Mouse (Mus musculus) layer of hippocampus, postnatal 14 days (tissue): ENCODE measurements around the gene Irf4. TPM values are rescaled to one million over a fixed set of nuclear protein-coding genes. Genes with fewer than 3 reads are reported as not detected.

ENCODE experiments used
- DNase-seq, 2 experiments: peaks; one replicate each; pipeline ENCODE4 v3.0.0; 2021 to 2022; ENCODE audit warnings: low spot score in 2 of 2, mixed read lengths in 1 of 2
- long read RNA-seq, 2 experiments: library from polyadenylated mRNA; stranded (forward); transcript quantifications; one replicate each; pipeline ENCODE4 v2.0.0; 2021
- total RNA-seq, 2 experiments: library from RNA; stranded (reverse); gene quantifications; 2 replicates each; pipeline ENCODE4 v1.2.3; 2021

The Irf4 gene
- total RNA-seq = under 1 TPM; 0.12 to 0.16 TPM
- long read RNA-seq, experiment 1 = 0 reads
- long read RNA-seq, experiment 2 = 0 reads

DNA sequence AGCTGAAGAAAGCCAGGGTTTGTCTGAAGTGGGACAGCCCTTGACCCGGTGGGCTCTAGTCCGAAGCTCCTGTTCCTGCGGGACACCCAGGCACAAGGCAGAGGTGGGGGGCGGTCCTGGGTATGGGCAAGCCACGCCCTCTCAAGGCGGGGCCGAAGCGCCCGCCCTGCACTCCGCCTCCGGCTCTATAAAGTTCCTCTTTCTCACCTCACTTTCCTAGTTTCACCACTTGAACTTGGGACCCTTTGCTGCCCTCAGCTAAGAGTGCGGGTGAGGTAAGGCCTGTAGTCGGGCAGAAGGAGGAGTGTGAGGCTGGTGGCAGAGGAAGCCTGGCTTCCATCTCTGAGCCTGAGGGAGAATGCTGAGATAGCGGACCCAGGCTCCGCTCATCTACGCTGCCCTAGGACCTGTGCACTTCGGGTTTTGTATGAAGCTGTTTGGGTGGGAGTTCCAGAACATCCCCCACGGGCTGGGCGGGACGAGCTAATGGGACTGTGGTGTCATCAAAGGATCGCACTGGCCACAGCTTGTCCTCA lies at the start of gene Irf4:
Gene Irf4, plus strand, starts transcription at position 206 of the 536 bp plus-strand sequence.
- no peak for DNase-seq

DNA sequence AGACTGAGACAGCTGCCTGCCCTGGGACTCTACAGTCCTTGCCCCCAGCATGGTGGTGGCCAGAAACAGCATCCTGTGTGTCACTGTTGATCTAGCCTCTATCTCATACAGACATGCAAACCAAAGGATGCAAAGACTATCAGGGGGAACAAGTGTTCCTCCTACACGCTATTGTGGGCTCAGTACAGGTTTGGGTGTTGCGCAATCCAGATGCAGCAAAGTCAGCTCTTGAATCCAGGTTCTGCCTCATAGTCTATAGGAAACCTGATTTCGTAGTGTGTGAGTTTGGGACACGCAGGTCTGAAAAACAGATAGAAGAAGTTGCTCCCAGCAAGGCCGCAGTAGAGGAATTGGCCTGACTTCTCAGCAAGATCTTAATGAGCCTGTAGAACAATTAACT lies 46.3 kb upstream of the Irf4 start:
- no peak for DNase-seq

DNA sequence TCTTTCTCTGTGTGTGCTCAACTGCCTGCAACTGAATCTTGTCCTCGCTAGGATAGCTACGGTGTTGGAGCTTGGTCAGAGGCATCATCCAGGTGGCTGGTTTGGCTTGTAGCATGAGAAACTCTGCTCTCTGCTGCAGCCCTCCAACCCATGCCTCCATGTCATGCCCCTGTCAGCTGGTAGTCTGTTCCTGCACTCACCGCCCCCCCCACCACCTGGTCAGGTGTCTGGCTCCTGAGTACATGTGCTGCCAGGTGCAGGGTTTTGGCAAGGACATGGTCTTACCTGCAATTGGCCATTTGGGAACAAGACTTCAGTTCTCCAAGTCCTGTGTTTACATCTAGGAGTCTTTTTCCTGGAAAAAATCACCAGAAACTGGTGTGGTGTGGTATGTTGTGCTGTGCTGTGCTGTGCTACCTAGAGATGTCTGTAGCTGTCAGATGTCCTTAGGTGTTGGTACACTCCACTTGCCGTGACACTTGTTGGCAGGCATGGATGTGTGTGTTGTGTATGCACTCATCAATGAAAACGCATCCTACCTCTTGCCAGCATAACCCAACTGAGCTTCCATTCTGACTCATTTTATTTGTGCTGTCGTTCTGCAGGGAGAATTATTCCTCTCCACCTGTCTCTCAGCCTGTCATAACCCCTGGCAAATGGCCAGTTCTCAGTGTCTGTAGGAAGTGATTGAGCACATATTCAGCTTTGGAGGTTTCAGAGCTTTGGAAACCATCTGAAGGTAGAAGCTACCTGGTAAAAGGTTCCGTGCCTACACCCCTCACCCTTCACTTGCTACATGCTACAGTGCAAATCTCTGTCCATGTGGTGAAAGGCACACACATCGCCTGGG lies 44.6 kb upstream of the Irf4 start:
- DNase-seq = no peak

- DNase-seq = no peak
Observed at GRCm38 (mm10) chr13:30711066-30711465, 38.0 kb upstream of the Irf4 start.

GRCm38 (mm10) chr13:30711711-30712110 lies 37.3 kb upstream of the Irf4 start:
- DNase-seq = no peak

GRCm38 (mm10) chr13:30712280-30712679 lies 36.7 kb upstream of the Irf4 start:
- no peak for DNase-seq

DNA sequence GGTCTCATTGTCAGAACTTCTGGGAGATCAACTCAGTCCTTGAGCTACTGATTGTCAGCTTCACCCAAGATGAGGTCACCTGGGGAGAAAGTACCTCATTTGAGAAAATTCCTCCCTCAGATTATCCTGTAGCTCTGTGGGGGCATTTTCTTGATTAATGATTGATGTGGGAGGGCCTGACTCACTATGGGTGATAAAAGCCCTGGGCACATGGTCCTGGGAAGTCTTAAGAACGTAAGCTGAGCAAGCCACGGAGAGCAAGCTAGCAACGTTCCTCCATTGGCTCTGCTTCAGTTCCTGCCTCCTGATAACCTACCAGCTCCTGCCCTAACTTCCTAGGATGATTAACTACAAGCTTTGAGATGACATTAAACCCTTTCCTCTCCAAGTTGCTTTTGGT lies 35.4 kb upstream of the Irf4 start:
- DNase-seq = no peak

DNA sequence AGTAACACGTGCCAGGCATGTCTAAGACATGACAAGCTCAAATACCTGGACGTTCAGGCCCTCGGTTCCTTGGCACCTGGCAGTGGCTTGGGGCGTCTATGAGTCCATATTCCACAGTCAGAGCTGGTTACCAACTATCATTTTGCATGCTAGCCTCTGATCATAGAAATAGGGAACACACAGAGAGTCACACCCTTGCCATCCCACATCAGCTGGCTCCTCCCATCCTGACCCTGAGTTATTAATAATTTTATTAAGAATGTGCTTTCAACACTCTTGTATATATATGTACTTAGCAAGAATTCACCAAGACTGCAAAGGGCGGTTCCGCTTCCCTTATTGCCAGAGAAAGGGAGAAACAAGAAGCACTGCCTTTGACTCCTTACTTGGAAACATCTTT lies 34.5 kb upstream of the Irf4 start:
- DNase-seq = no peak

DNA sequence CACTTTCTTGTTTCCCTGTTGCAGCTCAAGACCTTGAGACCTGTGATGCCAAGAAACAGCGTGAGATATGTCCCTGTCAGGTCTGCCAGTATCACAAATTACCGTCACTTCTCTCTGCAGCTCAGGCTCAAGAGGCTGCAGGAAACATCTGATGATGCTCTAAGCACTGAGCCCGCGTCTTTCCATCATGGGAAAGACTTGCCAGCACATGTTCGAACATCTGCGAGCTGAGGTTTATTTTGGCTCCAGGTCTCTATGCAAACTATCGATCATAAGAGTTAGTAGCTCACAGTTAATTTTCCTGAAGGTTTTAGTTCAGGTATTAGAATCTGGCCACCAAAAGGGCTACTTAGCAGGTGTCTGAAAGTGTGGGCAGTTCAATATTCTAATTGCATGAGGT lies 34.0 kb upstream of the Irf4 start:
- no peak for DNase-seq

- DNase-seq = no peak
Observed at GRCm38 (mm10) chr13:30715573-30715972, 33.5 kb upstream of the Irf4 start.

DNA sequence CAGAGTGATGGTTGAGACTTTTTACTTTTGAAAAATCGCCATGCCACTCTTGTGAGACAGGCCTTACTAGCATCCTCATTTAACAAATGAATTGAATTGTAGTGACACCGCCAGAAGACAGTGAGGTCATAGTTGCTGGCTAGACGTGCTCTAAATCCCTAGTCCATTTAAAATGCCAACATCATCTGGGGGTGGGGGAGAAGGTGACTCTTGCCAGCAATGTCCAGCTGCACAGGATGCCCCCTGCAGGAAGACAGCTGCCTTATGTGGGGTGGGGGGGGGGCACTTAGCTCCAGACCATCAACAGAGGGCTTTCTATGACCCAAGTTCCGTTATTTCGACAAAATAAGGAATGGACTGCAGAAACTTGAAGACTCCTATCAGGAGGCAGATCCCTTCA lies 32.4 kb upstream of the Irf4 start:
- no peak for DNase-seq

DNA sequence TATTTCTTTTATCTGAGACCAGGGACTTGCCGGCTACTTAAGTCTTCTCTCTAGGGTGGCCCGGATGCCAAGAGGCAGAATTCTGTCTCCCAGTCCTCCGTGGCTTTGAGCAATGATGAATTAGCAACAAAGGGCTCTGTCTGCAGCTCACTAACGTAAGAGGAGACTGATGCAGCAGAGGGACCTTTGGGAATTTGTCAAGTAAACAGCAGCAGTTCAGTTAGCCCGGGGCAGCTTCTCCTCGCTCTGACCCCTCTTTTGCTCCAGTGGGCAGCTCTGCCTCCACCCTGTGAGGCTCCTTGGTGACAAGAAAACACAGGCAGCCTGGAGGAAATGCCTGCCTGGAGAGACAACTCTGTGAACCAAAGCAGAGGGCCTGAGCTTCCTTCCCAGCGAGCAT lies 26.4 kb upstream of the Irf4 start:
- DNase-seq = no peak

DNA sequence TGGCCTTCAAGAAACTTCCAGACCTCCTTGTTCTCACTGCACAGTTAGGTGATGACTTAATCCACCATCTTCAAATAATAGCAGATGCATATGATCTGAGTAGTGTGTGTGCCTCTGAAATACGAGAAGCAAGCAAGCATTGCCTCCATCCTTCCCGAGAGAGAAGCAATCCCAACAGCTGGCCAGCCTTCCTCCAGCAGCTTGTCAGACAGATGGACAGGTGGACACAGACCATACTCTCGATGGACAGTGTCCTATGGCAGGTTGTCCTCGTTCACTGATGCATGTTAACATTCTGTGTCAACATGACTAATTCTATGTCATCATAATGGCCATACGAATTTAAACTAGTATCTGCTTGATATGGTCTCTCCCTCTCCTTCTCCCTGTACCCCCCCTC lies 25.8 kb upstream of the Irf4 start:
- no peak for DNase-seq

- DNase-seq = no peak
Observed at GRCm38 (mm10) chr13:30723858-30724257, 25.2 kb upstream of the Irf4 start.

DNA sequence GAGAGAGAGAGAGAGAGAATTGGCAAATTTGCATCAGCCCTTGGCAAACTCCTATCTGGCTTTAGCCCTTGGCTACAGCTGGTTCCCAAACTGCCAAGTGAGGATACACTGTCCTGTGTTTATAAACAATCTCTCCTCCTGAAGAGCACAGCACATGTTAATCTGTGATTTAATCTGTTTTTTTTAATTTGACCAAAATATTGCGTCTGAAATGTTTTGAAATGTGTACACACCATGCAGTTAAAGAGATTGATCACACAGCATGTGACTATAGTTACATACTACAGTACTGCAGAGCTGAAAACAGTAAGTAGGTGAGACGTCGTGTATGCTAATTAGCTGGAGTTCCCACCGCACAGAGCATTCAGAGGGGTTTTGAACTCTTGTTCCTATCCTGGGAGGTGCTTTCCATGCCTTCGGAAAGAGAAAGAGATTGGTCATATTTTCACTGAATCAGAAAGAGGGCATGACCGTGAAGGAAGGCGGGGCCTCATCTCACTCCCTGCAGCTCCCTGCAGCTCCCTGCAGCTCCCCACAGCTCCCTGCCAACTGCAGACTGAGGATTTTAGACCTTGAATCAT lies 24.2 kb upstream of the Irf4 start:
- no peak for DNase-seq

- DNase-seq = no peak
Observed at GRCm38 (mm10) chr13:30726879-30727278, 22.1 kb upstream of the Irf4 start.

- no peak for DNase-seq
Observed at GRCm38 (mm10) chr13:30728155-30728554, 20.9 kb upstream of the Irf4 start.

DNA sequence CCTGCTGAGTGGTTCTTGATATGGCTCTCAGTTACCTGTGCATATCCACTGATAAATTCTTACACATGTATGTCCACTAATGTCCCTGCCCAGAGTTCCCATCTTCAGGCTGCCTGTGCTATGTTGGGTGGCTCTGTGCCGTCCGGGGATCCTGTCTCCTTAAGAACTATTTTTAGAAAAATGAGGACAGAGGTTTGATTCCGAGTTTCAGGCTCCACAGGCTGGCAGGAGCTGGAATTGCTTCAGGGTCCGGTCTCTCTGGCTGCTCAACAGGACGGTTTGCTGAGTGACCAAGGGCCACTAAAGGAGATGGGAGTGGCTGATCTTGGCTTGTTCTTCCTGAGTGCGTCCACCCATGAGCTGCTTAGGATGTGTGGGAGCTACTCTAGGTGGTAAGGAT lies 19.8 kb upstream of the Irf4 start:
- no peak for DNase-seq

DNA sequence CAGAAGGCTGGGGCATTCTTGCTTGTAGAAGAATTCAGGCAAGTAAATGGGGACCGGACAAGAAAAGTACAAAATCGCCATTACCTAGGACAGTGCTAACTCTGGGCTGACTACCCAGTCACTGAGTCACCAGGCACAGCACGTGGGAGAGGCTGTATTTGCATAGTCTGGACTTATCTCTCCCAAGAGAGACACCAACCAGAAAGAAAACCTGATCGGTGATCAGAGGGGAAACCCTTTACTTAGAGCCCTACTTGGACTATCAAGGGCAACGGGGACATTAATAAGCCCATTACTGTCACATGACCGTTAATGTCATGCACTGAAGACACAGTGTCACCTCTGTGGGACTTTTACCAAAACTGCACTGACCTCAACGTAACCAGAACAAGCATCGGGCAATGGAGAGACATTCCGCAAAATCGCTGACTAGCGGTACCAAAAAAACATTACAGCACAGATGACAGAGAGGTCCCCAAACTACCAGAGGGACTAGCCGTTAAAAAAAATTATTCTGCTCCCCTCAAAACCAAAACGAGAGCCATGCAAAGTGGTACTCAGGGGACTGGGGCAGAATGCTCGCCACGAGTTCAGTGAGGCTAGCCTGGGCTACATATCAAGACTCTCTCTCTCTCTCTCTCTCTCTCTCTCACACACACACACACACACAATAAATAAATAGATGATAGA lies 18.8 kb upstream of the Irf4 start:
- DNase-seq = no peak

- DNase-seq = no peak
Observed at GRCm38 (mm10) chr13:30732709-30733445, 16.1 kb upstream of the Irf4 start.

DNA sequence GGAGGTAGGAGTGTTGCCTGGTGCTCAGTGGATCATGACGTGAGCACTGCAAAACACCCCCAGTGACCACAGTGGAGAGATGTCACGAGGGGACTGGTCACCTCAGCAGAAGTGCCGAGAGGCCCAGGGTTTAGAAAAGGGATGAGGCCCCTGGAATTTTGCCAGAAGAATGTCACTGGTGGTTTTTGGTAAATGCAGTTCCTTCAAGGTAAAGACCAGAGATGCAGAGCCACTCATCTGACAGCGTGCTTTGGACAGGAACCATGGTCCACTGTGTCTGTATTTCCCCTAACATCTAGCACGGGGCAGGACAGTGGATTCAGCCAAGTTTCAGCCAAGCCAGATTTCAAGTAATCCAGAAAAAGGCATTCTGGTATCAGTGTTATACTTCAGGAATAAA lies 12.3 kb upstream of the Irf4 start:
- no peak for DNase-seq
